Mouse (Mus musculus) heart, postnatal 36 days (tissue): ENCODE results near the gene Styx. TPM values are rescaled to one million over a fixed set of nuclear protein-coding genes. Genes with fewer than 3 reads are reported as not detected.

ENCODE experiments used
- DNase-seq, 2 experiments: peaks; one replicate each; pipeline ENCODE4 v3.0.0; 2021 to 2022
- intact Hi-C: fragments of 180-260 bp; cut with DNase I; formaldehyde crosslinking; loops from one replicate; pipeline ENCODE4 v1.15.1; 2025
- total RNA-seq, 2 experiments: library from RNA; stranded (reverse); gene quantifications; 2 replicates each; pipeline ENCODE4 v1.2.3; 2021

Styx gene
- 10 to 100 TPM; 29.0 to 33.2 TPM for total RNA-seq

DNA sequence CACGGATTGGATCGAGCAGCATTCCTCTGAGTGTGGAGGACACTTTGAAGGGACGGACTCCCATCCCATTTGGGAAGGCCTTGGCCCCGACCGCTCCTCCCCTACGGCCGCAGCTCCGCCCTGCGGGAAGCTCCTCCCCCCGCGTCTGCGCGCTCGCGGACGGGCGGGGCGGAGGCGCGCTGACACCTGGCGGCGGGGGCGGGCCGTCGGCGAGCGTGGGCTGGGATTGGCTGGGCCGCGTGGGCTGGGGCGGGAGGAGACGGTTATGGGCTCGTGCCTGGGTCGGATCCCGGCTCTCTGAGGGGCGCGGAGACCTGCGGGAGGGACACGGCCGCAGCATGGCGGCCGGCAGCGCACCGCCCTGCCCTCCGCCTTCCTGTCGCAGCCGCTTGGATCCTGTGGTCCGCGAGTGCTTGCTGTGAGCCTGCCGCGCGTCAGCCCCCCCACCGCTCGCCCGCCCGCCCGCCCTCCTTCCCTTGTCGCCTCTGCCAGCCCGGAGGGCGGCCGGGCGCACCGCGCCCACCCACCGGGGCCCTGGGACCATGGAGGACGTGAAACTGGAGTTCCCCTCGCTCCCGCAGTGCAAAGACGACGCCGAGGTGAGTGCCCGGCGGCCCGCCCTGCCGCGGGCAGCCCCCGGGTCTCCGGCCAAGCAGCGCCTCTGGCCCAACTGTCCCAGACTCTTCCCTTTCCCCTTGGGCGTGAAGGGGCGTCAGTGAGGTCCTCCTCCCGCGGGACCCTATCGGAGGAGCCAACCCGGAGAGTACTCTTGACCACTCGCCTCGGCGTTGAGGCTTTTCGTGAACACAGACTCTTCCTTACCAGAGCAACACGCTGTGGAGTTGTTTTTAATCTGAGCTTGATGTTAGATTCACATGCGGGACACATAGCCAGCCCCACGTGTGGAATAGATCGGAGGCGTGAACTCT, at the start of gene Styx:
Gene Styx, plus strand, starts transcription at position 163 of the 929 bp plus-strand sequence.
- peak; percentile 96 to 97 for DNase-seq
- intact Hi-C loops, result loop anchor here (2.0 kb wide), 1 partner anchor 20 kb away; no protein-coding TSS in a partner anchor

- DNase-seq, result no peak
- intact Hi-C loops, result no loop called here
Observed at GRCm38 (mm10) chr14:45303939-45304338, 47.0 kb upstream of the Styx start.

DNA sequence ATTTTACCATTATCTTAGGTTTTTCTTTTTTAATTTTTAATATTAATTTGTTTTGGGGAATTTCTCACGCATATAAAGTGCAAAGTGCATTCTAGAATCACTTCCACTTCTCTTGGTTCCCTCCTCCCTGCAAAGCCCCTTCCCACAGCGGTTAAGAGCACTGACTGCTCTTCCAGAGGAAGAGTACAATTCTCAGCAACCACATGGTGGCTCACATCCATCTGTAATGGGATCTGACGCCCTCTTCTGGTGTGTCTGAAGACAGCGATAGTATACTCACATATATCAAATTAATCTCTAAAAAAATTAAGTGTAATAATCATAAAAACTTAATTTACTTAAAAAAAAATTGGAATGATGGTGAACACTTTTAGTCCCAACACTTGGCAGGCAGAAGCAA, 46.5 kb upstream of the Styx start:
- intact Hi-C loops, result no loop called here
- DNase-seq, result no peak

DNA sequence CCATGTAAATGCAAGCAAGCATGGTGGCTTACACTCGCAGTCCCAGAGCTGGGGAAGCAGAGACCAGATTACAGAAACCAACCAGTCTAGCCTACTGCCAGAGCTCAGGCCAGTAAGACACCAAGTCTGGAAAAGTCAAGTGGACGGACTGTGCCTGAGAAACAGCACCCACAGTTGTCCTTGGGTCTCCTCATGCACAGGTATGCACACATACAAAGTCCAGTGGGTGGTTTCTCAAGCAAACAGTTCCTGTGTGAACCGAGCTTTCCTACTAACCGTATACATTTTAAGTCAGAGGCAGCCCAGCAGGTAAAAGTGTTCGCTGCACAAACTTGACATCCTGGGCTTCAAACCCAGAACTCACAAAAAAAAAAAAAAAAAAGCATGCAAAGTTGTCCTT, 45.0 kb upstream of the Styx start:
- no peak for DNase-seq
- intact Hi-C loops, result no loop called here

GRCm38 (mm10) chr14:45307630-45308328, 43.1 kb upstream of the Styx start:
- intact Hi-C loops, result no loop called here

DNA sequence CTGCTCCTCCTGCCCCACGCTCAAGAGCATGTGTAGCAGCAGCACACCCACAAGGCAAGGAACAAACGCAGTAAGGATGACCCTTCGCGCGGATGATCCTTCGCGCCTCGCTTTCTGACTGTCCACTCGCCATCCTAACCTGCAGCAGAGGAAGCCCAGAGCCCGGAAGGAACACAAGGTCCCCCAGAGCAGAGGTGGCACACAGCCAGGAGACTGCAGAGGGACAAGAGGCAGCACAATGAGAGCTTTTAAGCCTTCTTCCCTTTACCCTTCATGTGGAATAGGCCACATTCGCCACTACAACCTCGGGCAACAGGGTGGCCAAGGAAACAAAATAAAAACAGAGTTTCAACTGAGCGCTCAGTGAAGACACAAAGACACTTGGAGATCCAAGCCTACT, 41.2 kb upstream of the Styx start:
- intact Hi-C loops, result no loop called here
- peak; percentile 23 to 34 for DNase-seq

More at GRCm38 (mm10) chr14:45307630-45308328, 43.1 kb upstream of the Styx start:
- DNase-seq, result no peak

GRCm38 (mm10) chr14:45310101-45310500, 40.8 kb upstream of the Styx start:
- no peak for DNase-seq
- intact Hi-C loops, result no loop called here

DNA sequence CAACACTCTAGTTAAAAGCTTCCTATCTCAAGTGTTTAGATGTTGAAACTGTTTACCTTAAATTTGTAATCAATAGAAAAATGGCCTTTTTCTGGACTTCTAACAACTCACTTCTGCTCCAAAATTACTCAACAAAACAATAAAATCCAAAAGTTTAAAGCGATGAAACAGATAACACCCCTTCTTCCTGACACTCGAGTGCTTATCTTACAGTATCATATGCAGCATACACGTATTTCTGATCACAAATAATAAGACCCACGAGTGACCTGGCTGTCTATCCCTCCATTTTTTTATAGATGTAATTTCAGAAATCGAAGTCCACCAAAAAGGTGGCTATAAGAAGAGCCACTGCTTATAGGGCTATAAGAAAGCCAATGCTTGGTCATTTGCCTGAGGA, 34.0 kb upstream of the Styx start:
- no peak for DNase-seq
- intact Hi-C loops, result no loop called here

GRCm38 (mm10) chr14:45317921-45318411, 32.9 kb upstream of the Styx start:
- DNase-seq, result no peak
- intact Hi-C loops, result loop anchor here (2.0 kb wide), 1 partner anchor 99 kb away; the partner anchor contains the start of gene Gpr137c

DNA sequence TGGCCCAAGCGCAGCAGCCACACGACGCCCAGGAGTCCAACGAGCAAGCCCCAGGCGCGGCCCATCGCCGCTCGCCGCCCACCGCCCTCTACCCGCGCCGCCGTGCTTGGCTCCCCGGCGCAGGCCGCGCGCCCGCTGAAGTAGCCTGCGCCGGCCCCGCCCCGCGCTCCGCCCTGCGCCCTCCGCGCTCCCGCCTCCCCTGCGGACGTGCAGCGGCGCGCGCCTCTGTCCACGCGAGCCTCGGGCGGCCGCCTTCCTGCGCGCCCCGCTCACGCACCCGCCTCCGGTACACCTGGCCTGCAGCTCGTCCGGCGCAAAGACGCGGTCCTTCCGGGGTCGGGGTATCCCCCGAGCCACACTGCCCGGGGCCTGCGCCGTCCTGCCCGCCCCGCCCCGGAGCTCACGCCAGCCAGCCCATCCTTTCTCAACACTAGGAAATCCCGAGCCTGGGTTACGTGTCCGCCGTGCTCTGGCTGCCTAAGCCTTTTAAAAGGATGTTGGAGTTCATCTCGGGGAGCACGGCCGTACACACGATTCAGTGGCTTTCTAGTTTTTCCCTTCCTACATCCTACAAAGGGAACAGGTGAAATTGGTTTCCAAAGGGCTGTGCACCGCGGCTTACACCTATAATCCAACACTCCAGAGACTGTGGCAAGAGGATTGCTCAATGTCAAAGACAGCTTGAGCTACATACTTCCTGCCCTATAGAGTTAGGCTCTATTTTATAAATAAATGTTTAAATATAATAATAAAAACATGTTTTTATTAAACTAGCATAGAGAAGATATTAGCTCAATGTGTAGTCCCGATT, 32.3 kb upstream of the Styx start, which contains the start of gene Ero1l:
Gene Ero1l, minus strand, starts transcription at position 346 of the 811 bp plus-strand sequence.
- peak; percentile 86 to 93 for DNase-seq
- intact Hi-C loops, result loop anchor here (2.0 kb wide), 1 partner anchor 100 kb away; the partner anchor contains the start of gene Gpr137c

- intact Hi-C loops, result loop anchor here (2.0 kb wide), 1 partner anchor 100 kb away; the partner anchor contains the start of gene Gpr137c
- no peak for DNase-seq
Observed at GRCm38 (mm10) chr14:45319237-45319610, 31.7 kb upstream of the Styx start.

- DNase-seq, result no peak
- intact Hi-C loops, result loop anchor here (5.0 kb wide), 1 partner anchor 337 kb away; the partner anchor contains the start of gene Ddhd1
Observed at GRCm38 (mm10) chr14:45320111-45320510, 30.8 kb upstream of the Styx start.

DNA sequence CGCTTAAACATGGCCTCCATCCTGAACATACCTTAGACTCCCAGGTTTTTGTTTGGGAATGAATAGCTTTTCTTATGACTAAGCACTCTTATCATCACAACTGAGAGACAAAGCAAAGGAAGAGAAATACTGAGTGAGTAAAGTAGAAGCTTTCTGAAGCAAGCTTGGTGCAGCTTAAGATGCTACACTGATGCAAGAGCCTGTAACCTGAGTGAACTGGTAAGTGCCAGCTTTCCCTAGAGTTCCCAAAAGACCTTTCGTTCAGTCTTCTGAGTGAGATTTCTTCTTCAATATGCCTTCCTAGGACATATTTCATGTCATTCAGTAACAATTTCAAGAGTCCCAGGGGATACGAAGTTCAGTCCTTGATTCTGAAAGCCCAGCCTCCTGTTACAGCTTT, 29.8 kb upstream of the Styx start:
- DNase-seq, result no peak
- intact Hi-C loops, result loop anchor here (5.0 kb wide), 1 partner anchor 336 kb away; the partner anchor contains the start of gene Ddhd1

DNA sequence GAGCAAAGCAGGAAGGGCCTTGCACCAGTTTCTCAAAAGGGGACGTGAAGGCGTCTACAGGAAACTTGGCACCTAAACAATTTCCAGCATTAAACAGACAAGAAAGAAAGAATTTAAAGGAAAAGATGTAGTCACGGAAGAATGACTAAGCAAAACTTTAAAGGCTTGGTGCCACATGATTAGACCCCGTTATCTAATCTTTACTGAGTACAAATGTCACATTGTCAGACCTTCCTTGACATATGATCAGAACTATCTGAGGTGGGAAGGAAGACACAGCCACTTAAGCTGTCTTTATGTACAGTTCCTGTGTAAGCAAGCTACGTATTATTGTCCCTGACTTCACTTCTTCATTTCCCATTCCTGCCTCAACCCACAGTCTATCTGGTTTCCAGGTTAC, 29.3 kb upstream of the Styx start:
- DNase-seq, result no peak
- intact Hi-C loops, result loop anchor here (5.0 kb wide), 1 partner anchor 336 kb away; the partner anchor contains the start of gene Ddhd1

DNA sequence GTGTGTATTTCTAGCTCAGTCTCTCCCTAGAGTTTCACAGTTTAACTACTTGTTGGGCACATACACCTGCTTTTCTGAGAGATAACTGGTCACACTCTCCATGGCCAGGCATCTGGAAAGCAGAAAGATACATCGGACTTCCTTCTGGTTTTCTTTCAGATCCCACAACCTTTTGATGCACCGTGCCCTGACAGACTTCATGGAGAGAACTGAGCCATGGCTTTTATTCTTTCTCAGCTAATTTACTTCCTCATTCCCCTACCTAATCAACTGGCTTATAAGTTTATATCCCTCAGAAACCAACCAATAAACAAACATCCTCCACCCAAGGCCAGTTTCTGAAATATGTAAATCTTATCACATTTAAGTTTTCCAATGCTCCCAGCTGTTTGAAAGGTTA, 28.4 kb upstream of the Styx start:
- DNase-seq, result no peak
- intact Hi-C loops, result loop anchor here (5.0 kb wide), 1 partner anchor 335 kb away; the partner anchor contains the start of gene Ddhd1

- intact Hi-C loops, result loop anchor here (5.0 kb wide), 1 partner anchor 334 kb away; the partner anchor contains the start of gene Ddhd1
- DNase-seq, result no peak
Observed at GRCm38 (mm10) chr14:45323320-45323719, 27.6 kb upstream of the Styx start.

- intact Hi-C loops, result no loop called here
- no peak for DNase-seq
Observed at GRCm38 (mm10) chr14:45325471-45325870, 25.4 kb upstream of the Styx start.

DNA sequence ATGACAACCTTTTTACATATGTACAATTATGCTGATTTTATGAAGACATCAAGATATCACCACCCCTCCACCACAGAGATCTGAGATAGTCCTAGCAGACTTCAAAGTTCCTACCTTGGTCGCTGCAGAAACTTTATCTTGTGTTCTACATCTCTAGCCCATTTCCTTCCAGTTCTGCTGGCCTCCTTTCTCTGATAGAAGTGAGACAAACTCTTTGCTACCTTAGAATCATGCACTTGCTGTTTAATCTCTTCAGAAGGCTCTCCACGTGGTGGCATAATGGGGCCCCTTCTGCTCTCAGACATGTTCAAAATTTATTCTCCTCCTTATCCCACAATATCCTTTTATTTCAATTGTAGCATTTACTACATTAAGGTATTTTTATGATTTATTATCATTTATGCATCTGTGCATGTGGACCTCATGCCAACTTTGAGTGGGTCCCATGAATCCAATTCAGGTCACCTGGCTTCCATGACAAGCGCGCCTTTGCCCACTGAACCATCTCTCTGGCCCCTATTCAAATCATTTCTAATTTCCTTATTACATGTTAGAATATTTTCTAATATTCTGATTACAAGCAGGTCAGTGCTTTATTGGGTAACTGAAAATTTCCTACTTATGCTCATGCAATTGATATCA, 22.7 kb upstream of the Styx start:
- intact Hi-C loops, result no loop called here
- no peak for DNase-seq

DNA sequence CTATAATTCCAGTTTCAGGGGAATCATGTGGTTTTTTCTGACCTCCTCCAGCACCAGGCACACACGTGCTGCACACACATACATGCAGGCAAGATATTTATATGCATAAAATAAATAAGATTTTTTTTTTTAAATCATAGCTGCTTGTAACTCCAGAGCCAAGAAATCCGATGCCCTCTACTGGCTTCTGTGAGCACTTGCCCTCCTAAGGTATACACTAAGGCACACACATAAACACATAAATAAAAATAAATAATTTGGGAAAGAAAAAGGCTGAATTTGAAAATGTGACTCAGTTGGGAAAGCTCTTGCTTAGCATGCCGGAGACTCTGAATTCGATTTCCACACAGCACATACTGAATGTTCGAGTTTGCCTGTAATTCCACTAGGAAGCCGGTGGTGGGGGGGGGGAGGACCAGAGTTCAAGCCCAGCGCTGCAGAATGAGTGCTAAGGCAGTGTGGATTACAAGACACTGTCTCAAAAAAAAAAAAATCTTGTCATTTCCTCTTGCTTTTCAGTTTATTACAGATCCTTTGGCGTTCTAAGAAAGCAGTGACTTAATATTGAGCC, 21.8 kb upstream of the Styx start:
- DNase-seq, result no peak
- intact Hi-C loops, result no loop called here
